9 mouse cellular contexts compared by ENCODE assay signal in the genomic region with DNA sequence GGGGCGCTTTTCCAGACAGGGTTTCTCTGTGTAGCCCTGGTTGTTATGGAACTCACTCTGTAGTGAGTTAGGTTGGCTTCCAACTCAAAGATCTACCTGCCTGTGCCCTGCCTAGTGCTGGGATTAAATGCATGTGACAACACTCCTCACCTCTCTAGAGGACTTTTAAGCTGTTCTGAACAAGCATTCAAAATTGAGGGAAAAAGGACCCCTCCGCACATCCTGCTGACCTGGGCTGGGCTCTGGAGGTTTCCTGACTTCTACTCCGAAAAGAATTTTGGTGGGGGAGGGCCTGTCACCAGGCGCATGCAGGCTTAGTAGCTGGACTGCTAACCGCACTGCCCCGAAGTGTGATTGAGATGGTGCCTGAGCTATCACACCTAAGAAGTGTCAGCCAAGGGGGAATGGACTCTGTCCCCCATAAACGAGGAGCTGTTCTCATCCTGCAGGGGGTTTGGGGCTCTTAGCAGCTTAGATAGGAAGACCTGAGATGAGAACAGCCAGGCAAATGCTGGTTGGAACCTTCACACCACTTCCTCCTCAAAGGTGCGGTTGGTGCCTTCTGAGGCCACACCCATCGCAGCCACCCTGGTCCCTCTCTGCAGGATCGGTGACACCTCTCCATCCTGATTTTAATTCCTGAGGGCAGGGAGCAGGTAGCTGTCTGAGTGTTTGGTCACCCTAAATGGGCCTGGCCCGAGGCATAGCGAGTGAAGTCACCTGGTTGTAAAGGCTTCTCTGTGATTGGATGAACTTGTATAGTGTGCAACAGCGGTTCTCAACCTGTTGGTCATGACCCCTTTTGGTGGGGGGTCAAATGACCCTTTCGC. TPM values are rescaled to one million over a fixed set of nuclear protein-coding genes. Genes with fewer than 3 reads are reported as not detected.
DNase-seq lines count a peak whose midpoint lies in the region; ATAC-seq lines count a peak whose summit lies in the region.
"Had no signal": no experiment of that assay in that cellular context is flagged by ENCODE, and none has a peak within 500 bp of the region (broad histone marks: within the 10 kb centered on the region; RNA-seq: fewer than 3 reads in every experiment).

No protein-coding gene starts in this region.

- H3K4me1 ChIP-seq in heart, embryonic 14.5 days (ENCODE audit: control insufficient read depth in 2 of 2, insufficient read depth in 2 of 2, low read length in 2 of 2) = peaks cover 30 to 32% of the 10 kb centered on the region in 2 experiments
- H3K4me1 ChIP-seq in heart, embryonic 16.5 days (ENCODE audit: control insufficient read depth, insufficient read depth, low read length) = peaks cover 39% of the 10 kb centered on the region

- H3K27ac ChIP-seq in heart, embryonic 14.5 days (replicated peaks in 1 of 2; ENCODE audit: control insufficient read depth in 1 of 2, insufficient read depth in 1 of 2, low read depth in 2 of 2, low read length in 2 of 2) = peak overlapping the region in 1 of 2 experiments; percentile 62; a peak in 2 of 4 replicates
- H3K27ac ChIP-seq in heart, embryonic 16.5 days (ENCODE audit: low read length) = peak overlapping the region; percentile 25

- no peaks in the 10 kb centered on the region for H3K9me3 ChIP-seq in heart, embryonic 14.5 days (ENCODE audit: control insufficient read depth, low read length)
- no peaks in the 10 kb centered on the region for H3K9me3 ChIP-seq in heart, embryonic 16.5 days (replicated peaks; ENCODE audit: control insufficient read depth, low read length)

- no peak overlapping the region for H3K4me3 ChIP-seq in heart, embryonic 14.5 days (ENCODE audit: control insufficient read depth in 1 of 2, insufficient read depth in 1 of 2, low read depth in 1 of 2, low read length in 2 of 2)
- no peak overlapping the region for H3K4me3 ChIP-seq in heart, embryonic 16.5 days (ENCODE audit: low read length)

- no peak for DNase-seq in heart, postnatal 14 days
- DNase-seq in CD4-positive, CD25-positive, alpha-beta regulatory T cell, adult 2 months (ENCODE audit: low read depth, low spot score) = peak; percentile 79
- no peak for DNase-seq in urinary bladder, postnatal 25 days (ENCODE audit: low spot score)
- DNase-seq in left cerebral cortex, postnatal 14 days (ENCODE audit: low spot score in 2 of 2) = no peak
- DNase-seq in frontal cortex, postnatal 36 days (ENCODE audit: low spot score in 2 of 2) = no peak

- ATAC-seq in heart, embryonic 14.5 days (ENCODE audit: insufficient number of reproducible peaks, insufficient read depth, low FRiP score, low read depth) = no peak
- ATAC-seq in heart, embryonic 16.5 days (replicated peaks; ENCODE audit: extremely low read depth, insufficient read depth, low FRiP score) = no peak; the same call in 1 of the 2 replicates
- peak; percentile 63 for ATAC-seq in megakaryocyte progenitor cell, adult 5-6 weeks (replicated peaks; ENCODE audit: poor library complexity)

- no peaks in the 10 kb centered on the region for H3K27me3 ChIP-seq in heart, embryonic 14.5 days (ENCODE audit: control insufficient read depth, insufficient read depth, low read length)
- H3K27me3 ChIP-seq in heart, embryonic 16.5 days (ENCODE audit: control insufficient read depth, insufficient read depth, low read length) = no peaks in the 10 kb centered on the region

- 37% methylated on average over 14 of the region's 14 CpGs for WGBS in heart, embryonic 14.5 days
- 41% methylated on average over 14 of the region's 14 CpGs for WGBS in heart, embryonic 16.5 days

- intact Hi-C loops in heart, postnatal 14 days (cut with DNase I) = no loop called here
- intact Hi-C loops in left cerebral cortex, postnatal 14 days (cut with DNase I) = no loop called here

- no peak overlapping the region for H3K9ac ChIP-seq in heart, embryonic 14.5 days (ENCODE audit: low read length)
- no peak overlapping the region for H3K9ac ChIP-seq in heart, embryonic 16.5 days (ENCODE audit: low read length)

- no peaks in the 10 kb centered on the region for H3K36me3 ChIP-seq in heart, embryonic 14.5 days (ENCODE audit: control insufficient read depth, insufficient read depth, low read length)
- H3K36me3 ChIP-seq in heart, embryonic 16.5 days (ENCODE audit: control insufficient read depth, insufficient read depth) = no peaks in the 10 kb centered on the region

- H3K4me2 ChIP-seq in heart, embryonic 14.5 days (ENCODE audit: low read length) = 0 out of 2 replicates have a peak overlapping the region, but pooled peaks have one; percentile 8
- peak overlapping the region; percentile 15; the same call in 1 of the 2 replicates for H3K4me2 ChIP-seq in heart, embryonic 16.5 days (ENCODE audit: low read depth, low read length)
- H3K4me2 ChIP-seq: midbrain, embryonic 11.5 days had no signal

RNA-seq across cellular contexts. Expression of gene Stk10, which starts 20.4 kb away (rescaled TPM):
- 1.6 and 2.2 TPM in 2 replicates for polyA plus RNA-seq in heart, embryonic 14.5 days (2014; fragmentation: Nextera tagmentation; extraction: Ambion mirVana)
- 10 to 100 TPM; 14.3 to 14.5 TPM for total RNA-seq in heart, postnatal 14 days (2021)
- polyA plus RNA-seq in heart, embryonic 16.5 days (2015; fragmentation: Nextera tagmentation; extraction: Ambion mirVana) = 4.1 and 5.5 TPM in 2 replicates
- total RNA-seq in megakaryocyte progenitor cell, adult 5-6 weeks (2015) = 12.8 and 15.8 TPM in 2 replicates
- total RNA-seq in megakaryocyte progenitor cell, adult 5-6 weeks (2017) = 15.7 and 16.8 TPM in 2 replicates
- 1 to 10 TPM; 6.3 to 7.2 TPM for total RNA-seq in left cerebral cortex, postnatal 14 days (2021)

RNA-seq across cellular contexts. Expression of gene Efcab9, which starts 21.6 kb away (rescaled TPM):
- 0.35 TPM in 1 of 2 replicates, not detected in the other for polyA plus RNA-seq in heart, embryonic 14.5 days (2014; fragmentation: Nextera tagmentation; extraction: Ambion mirVana)
- under 1 TPM; 0.57 to 0.68 TPM for total RNA-seq in heart, postnatal 14 days (2021)
- polyA plus RNA-seq in heart, embryonic 16.5 days (2015; fragmentation: Nextera tagmentation; extraction: Ambion mirVana) = 0.40 and 0.56 TPM in 2 replicates
- 1.7 TPM in 1 of 2 replicates, not detected in the other for total RNA-seq in megakaryocyte progenitor cell, adult 5-6 weeks (2015)
- total RNA-seq in megakaryocyte progenitor cell, adult 5-6 weeks (2017) = 0.50 and 1.2 TPM in 2 replicates
- total RNA-seq in left cerebral cortex, postnatal 14 days (2021) = 1 to 10 TPM in 1 of 2 experiments, not detected in 1; 1.6 TPM
